Mouse (Mus musculus) kidney, adult 2 months (tissue): ENCODE results near the gene Crk.

Source experiments
- CTCF ChIP-seq: fragments of 200-500 bp; conservative IDR thresholded peaks from 2 replicates; pipeline ENCODE4 v1.5.1; 2011; ENCODE audit warnings: low read depth, mild to moderate bottlenecking, control low read depth, low read length, moderate library complexity, mixed read lengths; ENCODE audit not compliant: insufficient read depth, insufficient read length
- POLR2A ChIP-seq: fragments of 200-500 bp; IDR thresholded peaks from one replicate; pipeline ENCODE4 v1.6.1; 2011; ENCODE audit warnings: low read depth, low read length, control low read depth

DNA sequence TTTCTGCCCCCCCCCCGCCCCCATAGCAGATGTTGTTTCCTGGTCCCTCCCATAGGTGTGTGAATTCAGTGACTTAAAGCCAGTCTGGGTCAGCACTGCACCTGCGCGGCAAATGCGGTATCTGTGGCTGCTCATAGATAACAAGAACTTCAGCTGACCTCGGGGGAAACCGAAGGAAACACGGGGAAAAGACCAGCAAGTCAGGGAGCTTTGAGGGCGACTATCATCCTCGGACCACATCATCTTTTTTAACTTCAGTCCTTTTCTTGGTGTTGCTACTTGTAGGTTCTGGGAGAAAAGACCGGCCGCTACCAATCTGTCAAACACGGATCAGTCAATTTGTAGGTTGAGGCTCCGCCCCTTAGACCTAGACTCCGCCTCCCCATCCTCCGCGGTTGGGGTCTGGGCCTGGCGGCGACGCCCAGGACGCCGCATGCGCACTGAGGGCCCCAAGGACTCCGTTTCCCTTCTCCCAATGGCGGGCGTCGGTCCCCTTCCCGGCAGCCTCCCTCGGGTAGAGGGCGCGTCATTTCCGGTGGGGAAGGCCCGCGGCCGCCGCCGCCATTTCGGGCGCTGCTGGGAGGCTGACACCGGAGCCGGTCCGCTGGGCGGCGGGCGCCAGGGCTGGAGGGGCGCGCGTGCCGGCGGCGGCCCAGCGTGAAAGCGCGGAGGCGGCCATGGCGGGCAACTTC lies at the start of gene Crk:
- TF ChIP-seq POLR2A: peak; percentile 40
- TF ChIP-seq CTCF: no peak
